Mouse (Mus musculus) megakaryocyte-erythroid progenitor cell, adult 5 weeks (primary cell): ENCODE data around the gene Loxl4. TPM values are rescaled to one million over a fixed set of nuclear protein-coding genes. Genes with fewer than 3 reads are reported as not detected.

Experiments used
- polyA plus RNA-seq: library from polyadenylated mRNA; stranded (reverse); fragments of >175 nt; gene quantifications from 2 replicates; pipeline ENCODE4 v1.2.3, GENCODE M21; 2012

Gene Loxl4
- polyA plus RNA-seq: not detected in 2 replicates

GRCm38 (mm10) chr19:42612654-42613053 lies at the start of gene Loxl4:
Gene Loxl4 (minus strand): TSS chr19:42612813.

Other genes starting within 250 kb of the Loxl4 start
- 0.09 TPM in 1 of 2 replicates, not detected in the other for gene Crtac1, start 181.0 kb downstream of the Loxl4 start, polyA plus RNA-seq
- gene R3hcc1l, start 94.1 kb downstream of the Loxl4 start, polyA plus RNA-seq: 2.3 and 2.6 TPM in 2 replicates
- gene Pyroxd2, start 140.0 kb upstream of the Loxl4 start, polyA plus RNA-seq: 3.7 and 5.3 TPM in 2 replicates
- 251 and 282 TPM in 2 replicates for gene Hps1, start 167.2 kb upstream of the Loxl4 start, polyA plus RNA-seq